Mouse (Mus musculus): ENCODE results near the gene Ulk4.

GRCm38 (mm10) chr9:121192601-121193370, 84.2 kb downstream of the Ulk4 start:
- TF ChIP-seq CTCF (IDR thresholded peaks at IDR 0.05) (no peak), EP300 (IDR thresholded peaks at IDR 0.05) (no peak)

Data from lung, postnatal 0 days (tissue).